Comparison of ENCODE assay signal across 7 mouse cellular contexts in the genomic region with DNA sequence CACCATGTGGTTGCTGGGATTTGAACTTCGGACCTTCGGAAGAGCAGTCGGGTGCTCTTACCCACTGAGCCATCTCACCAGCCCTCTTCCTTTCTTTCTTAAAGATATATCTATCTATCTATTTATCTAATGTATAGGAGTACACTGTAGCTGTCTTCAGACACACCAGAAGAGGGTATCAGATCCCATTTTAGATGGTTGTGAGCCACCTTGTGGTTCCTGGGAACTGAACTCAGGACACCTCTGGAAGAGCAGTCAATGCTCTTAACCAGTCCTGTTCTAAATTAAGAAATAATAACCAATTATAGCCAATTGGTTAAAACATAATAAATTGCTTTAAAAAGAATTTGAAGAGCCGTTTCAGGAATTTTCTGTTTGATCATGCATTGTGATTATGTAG. TPM values are rescaled to one million over a fixed set of nuclear protein-coding genes. Genes with fewer than 3 reads are reported as not detected.
A peak's percentile ranks its signal among the peaks of the same experiment; 100 is the strongest.
DNase-seq lines count a peak whose midpoint lies in the region; ATAC-seq lines count a peak whose summit lies in the region.

No protein-coding gene starts in this region.

- H3K27me3 ChIP-seq in lung, embryonic 15.5 days, result no peaks in the 10 kb centered on the region
- 0 out of 2 replicates have a peak, but pooled peaks cover 2% of the 10 kb centered on the region for H3K27me3 ChIP-seq in forebrain, embryonic 12.5 days
- H3K27me3 ChIP-seq in limb, embryonic 12.5 days, result no peaks in the 10 kb centered on the region
- no peaks in the 10 kb centered on the region for H3K27me3 ChIP-seq in stomach, embryonic 14.5 days (ENCODE audit: control insufficient read depth, insufficient read depth, low read length)

- no peaks in the 10 kb centered on the region for H3K9me3 ChIP-seq in lung, embryonic 15.5 days
- H3K9me3 ChIP-seq in forebrain, embryonic 12.5 days, result no peaks in the 10 kb centered on the region
- no peaks in the 10 kb centered on the region for H3K9me3 ChIP-seq in limb, embryonic 12.5 days
- no peaks in the 10 kb centered on the region for H3K9me3 ChIP-seq in stomach, embryonic 14.5 days (ENCODE audit: control insufficient read depth, low read depth, low read length)

- H3K27ac ChIP-seq in lung, embryonic 15.5 days, result no peak overlapping the region
- H3K27ac ChIP-seq in forebrain, embryonic 12.5 days, result no peak overlapping the region
- no peak overlapping the region for H3K27ac ChIP-seq in limb, embryonic 12.5 days
- H3K27ac ChIP-seq in stomach, embryonic 14.5 days (ENCODE audit: low read length), result no peak overlapping the region

- peaks cover 16% of the 10 kb centered on the region; the same call in 1 of the 2 replicates for H3K4me1 ChIP-seq in lung, embryonic 15.5 days
- peaks cover 13% of the 10 kb centered on the region for H3K4me1 ChIP-seq in forebrain, embryonic 12.5 days
- peaks cover 8% of the 10 kb centered on the region for H3K4me1 ChIP-seq in limb, embryonic 12.5 days (replicated peaks)
- peaks cover 10% of the 10 kb centered on the region; the same call in 1 of the 2 replicates for H3K4me1 ChIP-seq in stomach, embryonic 14.5 days (ENCODE audit: control insufficient read depth, insufficient read depth, low read length)

- intact Hi-C loops in left cerebral cortex, postnatal 4 days (cut with DNase I), result no loop called here

- ATAC-seq in lung, embryonic 15.5 days (ENCODE audit: borderline replicate concordance, extremely low read depth, low FRiP score, low TSS enrichment), result no peak
- ATAC-seq in forebrain, embryonic 12.5 days (ENCODE audit: low FRiP score), result no peak
- ATAC-seq in limb, embryonic 12.5 days (ENCODE audit: insufficient number of reproducible peaks, insufficient read depth, low FRiP score, low TSS enrichment, low read depth), result no peak
- no peak for ATAC-seq in stomach, embryonic 14.5 days (ENCODE audit: insufficient number of reproducible peaks, insufficient read depth, low FRiP score, low read depth)

- no peak overlapping the region for H3K9ac ChIP-seq in lung, embryonic 15.5 days
- H3K9ac ChIP-seq in forebrain, embryonic 12.5 days, result no peak overlapping the region
- H3K9ac ChIP-seq in limb, embryonic 12.5 days (replicated peaks), result no peak overlapping the region
- H3K9ac ChIP-seq in stomach, embryonic 14.5 days (replicated peaks; ENCODE audit: low read depth, low read length), result no peak overlapping the region

- H3K4me2 ChIP-seq in lung, embryonic 15.5 days, result peak overlapping the region; percentile 75
- H3K4me2 ChIP-seq in forebrain, embryonic 12.5 days, result peak overlapping the region; percentile 58
- H3K4me2 ChIP-seq in limb, embryonic 12.5 days, result peak overlapping the region; percentile 66
- peak overlapping the region; percentile 43 for H3K4me2 ChIP-seq in stomach, embryonic 14.5 days (replicated peaks; ENCODE audit: low read depth, low read length)

- 0 out of 2 replicates have a peak, but pooled peaks cover 5% of the 10 kb centered on the region for H3K36me3 ChIP-seq in lung, embryonic 15.5 days
- no peaks in the 10 kb centered on the region; the same call in 1 of the 2 replicates for H3K36me3 ChIP-seq in forebrain, embryonic 12.5 days (replicated peaks)
- H3K36me3 ChIP-seq in limb, embryonic 12.5 days, result peaks cover 9% of the 10 kb centered on the region; the same call in 1 of the 2 replicates
- H3K36me3 ChIP-seq in stomach, embryonic 14.5 days (ENCODE audit: control insufficient read depth, insufficient read depth, low read length), result no peaks in the 10 kb centered on the region

- WGBS in lung, embryonic 15.5 days, result 49% methylated on average over 4 of the region's 4 CpGs
- WGBS in forebrain, embryonic 12.5 days, result 71% methylated on average over 4 of the region's 4 CpGs
- WGBS in limb, embryonic 12.5 days, result 69% methylated on average over 4 of the region's 4 CpGs
- WGBS in stomach, embryonic 14.5 days, result 66% methylated on average over 4 of the region's 4 CpGs

- H3K4me3 ChIP-seq in lung, embryonic 15.5 days, result peak overlapping the region; percentile 80
- peak overlapping the region; percentile 87 for H3K4me3 ChIP-seq in forebrain, embryonic 12.5 days (replicated peaks)
- peak overlapping the region; percentile 78 for H3K4me3 ChIP-seq in limb, embryonic 12.5 days (replicated peaks)
- H3K4me3 ChIP-seq in stomach, embryonic 14.5 days (ENCODE audit: low read depth, low read length), result peak overlapping the region; percentile 83

- no peak for DNase-seq in lung, adult 18-20 months
- DNase-seq in thymus, postnatal 0 days (ENCODE audit: low spot score), result no peak
- no peak for DNase-seq in left cerebral cortex, postnatal 4 days

RNA-seq across cellular contexts. Expression of gene Snrnp48, which starts 0.6 kb away (rescaled TPM):
- polyA plus RNA-seq in lung, embryonic 15.5 days (2015; fragmentation: Nextera tagmentation; extraction: Ambion mirVana), result 35.7 and 36.5 TPM in 2 replicates
- polyA plus RNA-seq in forebrain, embryonic 12.5 days (2016; fragmentation: Nextera tagmentation; extraction: Ambion mirVana), result 38.5 and 41.9 TPM in 2 replicates
- 38.3 and 43.8 TPM in 2 replicates for polyA plus RNA-seq in limb, embryonic 12.5 days (2016; fragmentation: Nextera tagmentation; extraction: Ambion mirVana)
- polyA plus RNA-seq in stomach, embryonic 14.5 days (2014; fragmentation: Nextera tagmentation; extraction: Ambion mirVana), result 47.9 and 51.0 TPM in 2 replicates
- 43.7 and 48.2 TPM in 2 replicates for polyA plus RNA-seq in thymus, postnatal 0 days (2015; fragmentation: Nextera tagmentation; extraction: Ambion mirVana)
- total RNA-seq in left cerebral cortex, postnatal 4 days (2021), result 10 to 100 TPM; 21.6 to 23.4 TPM

RNA-seq across cellular contexts. Expression of gene Dsp, which starts 53.1 kb away (rescaled TPM):
- 6.3 and 7.9 TPM in 2 replicates for polyA plus RNA-seq in lung, embryonic 15.5 days (2015; fragmentation: Nextera tagmentation; extraction: Ambion mirVana)
- polyA plus RNA-seq in forebrain, embryonic 12.5 days (2016; fragmentation: Nextera tagmentation; extraction: Ambion mirVana), result 0.64 and 1.1 TPM in 2 replicates
- polyA plus RNA-seq in limb, embryonic 12.5 days (2016; fragmentation: Nextera tagmentation; extraction: Ambion mirVana), result 4.8 and 5.3 TPM in 2 replicates
- 31.0 and 32.7 TPM in 2 replicates for polyA plus RNA-seq in stomach, embryonic 14.5 days (2014; fragmentation: Nextera tagmentation; extraction: Ambion mirVana)
- polyA plus RNA-seq in thymus, postnatal 0 days (2015; fragmentation: Nextera tagmentation; extraction: Ambion mirVana), result 15.6 and 19.3 TPM in 2 replicates
- total RNA-seq in left cerebral cortex, postnatal 4 days (2021), result under 1 TPM; 0.38 to 0.40 TPM
